Mouse (Mus musculus) lung, postnatal 0 days (tissue): ENCODE data around the gene Usp45.

ENCODE experiments used
- CTCF ChIP-seq: IDR thresholded peaks from 2 replicates; pipeline ENCODE4 v1.5.1; 2016; ENCODE audit warnings: antibody characterized with exemption, mild to moderate bottlenecking
- EP300 ChIP-seq: IDR thresholded peaks from 2 replicates; pipeline ENCODE4 v1.6.1; 2016; ENCODE audit warnings: antibody characterized with exemption, mild to moderate bottlenecking, control low read depth

- no peak for TF ChIP-seq CTCF
- TF ChIP-seq EP300 = no peak
Measured at GRCm38 (mm10) chr4:21807204-21807603, 40.2 kb downstream of the Usp45 start.
